Mouse (Mus musculus) adrenal gland, postnatal 14 days (tissue): Measurements from ENCODE around the gene Aurkb. TPM values are rescaled to one million over a fixed set of nuclear protein-coding genes. Genes with fewer than 3 reads are reported as not detected.
"Not testable (repeated sequence)": the region's sequence is repeated elsewhere in the genome, so short reads cannot be mapped to it uniquely, and the experiment has no call there.

Experiments used
- DNase-seq: peaks from one replicate; pipeline ENCODE4 v3.0.0; 2021; ENCODE audit warnings: mixed read lengths
- long read RNA-seq, 2 experiments: library from polyadenylated mRNA; stranded (forward); transcript quantifications; one replicate each; pipeline ENCODE4 v2.0.0; 2021
- total RNA-seq: library from RNA; stranded (reverse); gene quantifications from 2 replicates; pipeline ENCODE4 v1.2.3, GENCODE M21; 2021

Gene Aurkb
- total RNA-seq: 17.1 and 18.8 TPM in 2 replicates
- long read RNA-seq, experiment 1, transcript Aurkb-201 (8 exons, 1,950 nt): major isoform, 31 of 39 reads
- long read RNA-seq, experiment 1, partial matches to known transcripts: 1 of 39 reads
- long read RNA-seq, experiment 1, other reads (novel, unspliced or antisense): 4 of 39 reads
- long read RNA-seq, experiment 2, transcript Aurkb-201 (8 exons, 1,950 nt): major isoform, 19 of 21 reads
- long read RNA-seq, experiment 2, partial matches to known transcripts: 0 of 21 reads
- long read RNA-seq, experiment 2, other reads (novel, unspliced or antisense): 1 of 21 reads

- DNase-seq: peak; percentile 93
These were observed at the start of gene Aurkb for GRCm38 (mm10) chr11:69045531-69046394. Gene Aurkb (plus strand): TSS chr11:69045647.

- no peak for DNase-seq
These were observed 48.4 kb upstream of the Aurkb start for GRCm38 (mm10) chr11:68997080-68997479.

- not testable (repeated sequence) for DNase-seq
These were observed 42.7 kb upstream of the Aurkb start for GRCm38 (mm10) chr11:69002782-69003181.

- peak; percentile 80 for DNase-seq
These were observed 41.9 kb upstream of the Aurkb start for GRCm38 (mm10) chr11:69003592-69003991.

GRCm38 (mm10) chr11:69005193-69005592, 40.3 kb upstream of the Aurkb start:
- no peak for DNase-seq

GRCm38 (mm10) chr11:69006575-69006974, 38.9 kb upstream of the Aurkb start:
- not testable (repeated sequence) for DNase-seq

- peak; percentile 96 for DNase-seq
These were observed 37.0 kb upstream of the Aurkb start, which contains the start of gene Pfas for GRCm38 (mm10) chr11:69008182-69009121. Gene Pfas (minus strand): TSS chr11:69008460.

- DNase-seq: no peak
These were observed 35.9 kb upstream of the Aurkb start for GRCm38 (mm10) chr11:69009508-69009907.

GRCm38 (mm10) chr11:69010400-69011323, 34.8 kb upstream of the Aurkb start:
- no peak for DNase-seq

GRCm38 (mm10) chr11:69011445-69011844, 34.0 kb upstream of the Aurkb start:
- not testable (repeated sequence) for DNase-seq

- DNase-seq: peak; percentile 93
These were observed 33.3 kb upstream of the Aurkb start for GRCm38 (mm10) chr11:69012071-69012601.

- peak; percentile 95 for DNase-seq
These were observed 29.6 kb upstream of the Aurkb start, which contains the start of gene Ctc1 for GRCm38 (mm10) chr11:69015644-69016441. Gene Ctc1 (plus strand): TSS chr11:69015911.

GRCm38 (mm10) chr11:69016755-69017154, 28.7 kb upstream of the Aurkb start:
- no peak for DNase-seq

GRCm38 (mm10) chr11:69020691-69021090, 24.8 kb upstream of the Aurkb start:
- no peak for DNase-seq

GRCm38 (mm10) chr11:69026562-69026961, 18.9 kb upstream of the Aurkb start:
- DNase-seq: no peak

GRCm38 (mm10) chr11:69028805-69029204, 16.6 kb upstream of the Aurkb start:
- no peak for DNase-seq

GRCm38 (mm10) chr11:69033552-69033951, 11.9 kb upstream of the Aurkb start:
- DNase-seq: no peak

GRCm38 (mm10) chr11:69034585-69034984, 10.9 kb upstream of the Aurkb start:
- DNase-seq: no peak

GRCm38 (mm10) chr11:69035411-69035810, 10.0 kb upstream of the Aurkb start:
- DNase-seq: no peak

GRCm38 (mm10) chr11:69035849-69036248, 9.6 kb upstream of the Aurkb start:
- peak; percentile 93 for DNase-seq
